Mouse (Mus musculus) forebrain, postnatal 0 days (tissue): ENCODE data around the gene Prrg3. TPM values are rescaled to one million over a fixed set of nuclear protein-coding genes. Genes with fewer than 3 reads are reported as not detected.
A peak's percentile ranks its signal among the peaks of the same experiment; 100 is the strongest.

Experiments used
- ATAC-seq: fragments of 200-750 bp; cut with Nextera tagmentation; 2 replicates; pipeline ENCODE4 v1.8.0; 2017; ENCODE audit warnings: mild to moderate bottlenecking, moderate library complexity
- DNase-seq: peaks from one replicate; pipeline ENCODE4 v3.0.0-alpha.2; 2015
- H3K27ac ChIP-seq: fragments of 300-500 bp; sonication (generic); 2 replicates; pipeline ENCODE4 v1.5.1; 2014; ENCODE audit warnings: low read depth, mild to moderate bottlenecking, antibody characterized with exemption, low read length, moderate library complexity, mixed read lengths
- H3K27me3 ChIP-seq: fragments of 300-500 bp; sonication (generic); 2 replicates; pipeline ENCODE4 v1.6.1; 2014; ENCODE audit warnings: mild to moderate bottlenecking, low read length, mixed read lengths; ENCODE audit not compliant: insufficient read depth
- H3K36me3 ChIP-seq: fragments of 300-500 bp; sonication (generic); 2 replicates; pipeline ENCODE4 v1.6.1; 2014; ENCODE audit warnings: mild to moderate bottlenecking, moderate library complexity; ENCODE audit not compliant: insufficient read depth
- H3K4me1 ChIP-seq: fragments of 300-500 bp; sonication (generic); 2 replicates; pipeline ENCODE4 v1.6.1; 2014; ENCODE audit warnings: antibody characterized with exemption; ENCODE audit not compliant: insufficient read depth
- H3K4me2 ChIP-seq: fragments of 300-500 bp; sonication (generic); 2 replicates; pipeline ENCODE4 v1.6.1; 2014; ENCODE audit warnings: low read depth, mild to moderate bottlenecking, moderate library complexity
- H3K4me3 ChIP-seq: fragments of 300-500 bp; sonication (generic); 2 replicates; pipeline ENCODE4 v1.5.1; 2014; ENCODE audit warnings: low read depth, low read length, mixed read lengths
- H3K9ac ChIP-seq: fragments of 300-500 bp; sonication (generic); 2 replicates; pipeline ENCODE4 v1.6.1; 2014; ENCODE audit warnings: mild to moderate bottlenecking
- H3K9me3 ChIP-seq: fragments of 300-500 bp; sonication (generic); 2 replicates; pipeline ENCODE4 v1.6.1; 2016; ENCODE audit warnings: low read length
- CTCF ChIP-seq: sonication (generic); IDR thresholded peaks from 2 replicates; pipeline ENCODE4 v1.5.1; 2016; ENCODE audit warnings: antibody characterized with exemption, control low read depth, low read depth
- WGBS: fragments of 180-500 bp; shearing (Covaris S2); extraction: QIAGEN DNeasy Blood & Tissue Kit; methylation state at CpG from one replicate; pipeline ENCODE4 v1.1.7; 2014; 5-methylcytosine and 5-hydroxymethylcytosine counted together
- polyA plus RNA-seq: library from polyadenylated mRNA; unstranded; fragments of >200 nt; fragmentation: Nextera tagmentation; extraction: Ambion mirVana; gene quantifications from 2 replicates; pipeline ENCODE4 v1.2.1, GENCODE M21; 2015
- total RNA-seq: library from RNA; depleted of rRNA; stranded (reverse); fragments of >200 nt; gene quantifications from 2 replicates; pipeline ENCODE4 v1.2.3, GENCODE M21; 2014; rRNA removed

Prrg3 gene
- total and polyA plus RNA-seq, 2 experiments from 2014 or later, result 7.5 to 16.9 TPM

- Histone ChIP-seq H3K27me3 (no peaks in the 10 kb centered on the region), H3K36me3 (no peaks in the 10 kb centered on the region), H3K4me2 (no peak overlapping the region), H3K9ac (no peak overlapping the region), H3K27ac (no peak overlapping the region), H3K4me3 (no peak overlapping the region), H3K4me1 (no peaks in the 10 kb centered on the region), H3K9me3 (no peaks in the 10 kb centered on the region)
- DNase-seq, result no peak
- TF ChIP-seq CTCF, result no peak
- ATAC-seq, result no peak
Measured at GRCm38 (mm10) chrX:72009930-72010329, 47.5 kb downstream of the Prrg3 start.

- Histone ChIP-seq H3K9ac (no peak overlapping the region), H3K36me3 (no peaks in the 10 kb centered on the region), H3K27ac (no peak overlapping the region), H3K4me3 (no peak overlapping the region), H3K9me3 (no peaks in the 10 kb centered on the region), H3K4me2 (no peak overlapping the region), H3K4me1 (no peaks in the 10 kb centered on the region), H3K27me3 (no peaks in the 10 kb centered on the region)
- DNase-seq (peak; percentile 3), ATAC-seq (peak; percentile 80)
- 65% methylated on average over 9 of the region's 9 CpGs for WGBS
- TF ChIP-seq CTCF, result no peak
Measured at GRCm38 (mm10) chrX:72012236-72012635, 49.8 kb downstream of the Prrg3 start.

GRCm38 (mm10) chrX:72012804-72013203, 50.4 kb downstream of the Prrg3 start:
- Histone ChIP-seq H3K27me3 (no peaks in the 10 kb centered on the region), H3K4me3 (no peak overlapping the region), H3K27ac (no peak overlapping the region), H3K9me3 (no peaks in the 10 kb centered on the region), H3K4me2 (no peak overlapping the region), H3K4me1 (no peaks in the 10 kb centered on the region), H3K36me3 (no peaks in the 10 kb centered on the region), H3K9ac (no peak overlapping the region)
- ATAC-seq (no peak), DNase-seq (peak; percentile 26)
- TF ChIP-seq CTCF, result peak; percentile 54
- 31% methylated on average over 3 of the region's 3 CpGs for WGBS

GRCm38 (mm10) chrX:72022241-72022640, 59.8 kb downstream of the Prrg3 start:
- DNase-seq (no peak), ATAC-seq (no peak)
- 77% methylated on average over 1 of the region's 1 CpGs for WGBS
- H3K27me3 ChIP-seq, result no peaks in the 10 kb centered on the region
- no peak overlapping the region for H3K4me3 ChIP-seq
- no peaks in the 10 kb centered on the region for H3K4me1 ChIP-seq
- H3K9me3 ChIP-seq, result no peaks in the 10 kb centered on the region
- no peak for TF ChIP-seq CTCF
- H3K9ac ChIP-seq, result no peak overlapping the region
- H3K4me2 ChIP-seq, result no peak overlapping the region
- H3K27ac ChIP-seq, result no peak overlapping the region
- no peaks in the 10 kb centered on the region for H3K36me3 ChIP-seq

Other genes with a start within 250 kb of the Prrg3 start
- gene Vma21, start 146.7 kb upstream of the Prrg3 start, total RNA-seq, result 18.3 and 22.8 TPM in 2 replicates
- 57.4 and 70.3 TPM in 2 replicates for gene Vma21, start 146.7 kb upstream of the Prrg3 start, polyA plus RNA-seq
- gene Gm1141, start 41.6 kb upstream of the Prrg3 start, total RNA-seq, result 0.57 and 1.8 TPM in 2 replicates
- gene Gm1141, start 41.6 kb upstream of the Prrg3 start, polyA plus RNA-seq, result 0.15 and 0.19 TPM in 2 replicates
- gene Fate1, start 10.4 kb downstream of the Prrg3 start, total RNA-seq, result 0.23 and 0.81 TPM in 2 replicates
- gene Fate1, start 10.4 kb downstream of the Prrg3 start, polyA plus RNA-seq, result not detected in 2 replicates
- 0.23 and 0.24 TPM in 2 replicates for gene Cnga2, start 29.2 kb downstream of the Prrg3 start, total RNA-seq
- 0.06 TPM in 2 replicates for gene Cnga2, start 29.2 kb downstream of the Prrg3 start, polyA plus RNA-seq